Mouse (Mus musculus) gonadal fat pad, adult 2 months (tissue): ENCODE results near the gene Lbx1. TPM values are rescaled to one million over a fixed set of nuclear protein-coding genes. Genes with fewer than 3 reads are reported as not detected.

Source experiments
- DNase-seq: peaks from one replicate; pipeline ENCODE4 v3.0.0-alpha.2; 2012; ENCODE audit warnings: low read depth
- polyA plus RNA-seq: library from polyadenylated mRNA; depleted of rRNA; stranded (reverse); fragments of >200 nt; gene quantifications from 2 replicates; pipeline ENCODE4 v1.2.3, GENCODE M21; 2012; rRNA removed

Gene Lbx1
- polyA plus RNA-seq, 1 experiment, result 0.05 TPM

DNA sequence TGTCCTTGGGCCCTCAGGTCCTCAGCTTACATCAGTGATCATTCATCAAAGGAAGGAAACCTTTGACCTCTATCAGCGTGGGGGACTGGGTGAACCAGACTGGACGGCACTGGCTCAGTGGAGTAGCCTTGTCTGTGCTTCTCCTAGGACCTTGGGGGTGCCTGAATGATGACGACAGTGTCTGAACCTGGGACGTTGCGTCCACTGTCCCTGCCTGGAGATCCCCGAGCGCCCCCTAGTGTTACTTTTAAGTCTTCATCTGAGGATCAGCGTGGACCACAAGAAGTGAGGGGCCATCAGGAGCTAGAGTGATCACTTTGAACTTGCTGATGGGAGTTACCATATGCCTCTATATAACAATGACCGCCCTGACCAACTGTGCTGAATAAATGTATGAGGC is 19.4 kb downstream of the Lbx1 start:
- DNase-seq, result no peak

DNA sequence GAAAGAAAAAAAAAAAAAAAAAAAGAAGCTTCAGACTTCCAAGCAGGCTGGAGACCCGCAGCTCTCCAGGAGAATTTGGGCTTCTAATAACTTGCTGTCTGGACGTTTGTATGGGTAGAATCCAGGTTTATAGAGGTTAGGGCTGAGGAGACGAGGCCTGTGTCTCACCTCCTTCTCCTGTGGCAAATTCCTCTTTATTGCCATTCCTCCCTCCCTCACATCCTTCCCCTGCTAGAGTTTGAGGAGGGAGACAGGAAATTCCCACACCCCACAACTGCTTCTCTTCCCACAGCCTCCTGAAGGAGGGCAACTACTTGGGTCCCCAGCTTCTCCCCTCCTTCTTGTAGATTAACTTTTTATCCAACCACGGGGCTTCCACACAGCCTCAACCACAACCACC is 20.2 kb downstream of the Lbx1 start:
- DNase-seq, result no peak

DNA sequence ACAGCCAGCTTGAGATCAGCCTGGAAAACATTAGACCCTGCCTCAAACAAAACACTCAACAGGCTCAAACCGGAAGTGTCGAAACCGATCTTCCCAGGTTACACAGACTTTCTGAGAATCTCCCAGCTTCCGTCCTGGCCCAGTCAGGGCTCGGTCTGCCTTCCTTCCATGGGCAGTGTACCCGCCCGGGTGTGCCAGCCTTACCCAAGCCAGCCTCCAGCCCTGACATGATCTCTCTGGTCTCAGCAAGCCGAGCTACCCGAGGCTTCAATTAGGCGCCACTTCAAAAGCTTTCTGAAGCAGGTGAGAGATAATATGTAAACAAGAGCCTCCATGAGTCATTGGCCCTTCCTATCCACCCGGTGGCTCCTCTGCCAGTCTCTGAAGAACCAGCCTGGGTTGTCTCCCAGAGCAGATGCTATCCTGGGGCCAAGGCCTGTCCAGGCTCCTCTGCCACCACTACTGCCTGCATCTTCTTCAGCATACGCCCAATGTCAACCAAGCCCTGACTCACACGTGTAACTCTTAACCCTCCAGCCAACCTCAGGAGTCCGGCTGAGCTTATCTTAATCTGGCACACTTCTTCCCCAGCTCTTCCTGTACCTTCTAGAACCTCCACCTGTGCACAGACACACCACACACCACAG is 25.7 kb downstream of the Lbx1 start:
- DNase-seq, result no peak

DNA sequence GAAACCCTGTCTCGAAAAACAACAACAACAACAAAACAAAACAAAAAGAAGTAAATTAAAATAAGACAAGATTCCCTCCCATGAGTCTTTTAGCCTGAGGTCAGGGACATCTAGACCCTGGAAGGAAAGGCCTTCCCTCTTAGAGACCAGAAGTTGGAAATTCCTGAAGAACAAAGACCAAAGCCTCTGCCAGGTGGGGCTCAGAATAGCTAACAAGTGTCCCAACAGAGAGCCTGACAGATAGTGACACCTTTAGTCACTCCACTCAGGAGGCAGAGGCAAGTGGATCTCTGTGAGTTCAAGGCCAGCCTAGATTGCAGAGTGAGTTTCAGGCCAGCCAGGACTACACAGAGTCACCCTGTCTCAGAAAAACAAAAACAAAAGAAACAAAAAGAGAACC is 26.4 kb downstream of the Lbx1 start:
- DNase-seq, result no peak

DNA sequence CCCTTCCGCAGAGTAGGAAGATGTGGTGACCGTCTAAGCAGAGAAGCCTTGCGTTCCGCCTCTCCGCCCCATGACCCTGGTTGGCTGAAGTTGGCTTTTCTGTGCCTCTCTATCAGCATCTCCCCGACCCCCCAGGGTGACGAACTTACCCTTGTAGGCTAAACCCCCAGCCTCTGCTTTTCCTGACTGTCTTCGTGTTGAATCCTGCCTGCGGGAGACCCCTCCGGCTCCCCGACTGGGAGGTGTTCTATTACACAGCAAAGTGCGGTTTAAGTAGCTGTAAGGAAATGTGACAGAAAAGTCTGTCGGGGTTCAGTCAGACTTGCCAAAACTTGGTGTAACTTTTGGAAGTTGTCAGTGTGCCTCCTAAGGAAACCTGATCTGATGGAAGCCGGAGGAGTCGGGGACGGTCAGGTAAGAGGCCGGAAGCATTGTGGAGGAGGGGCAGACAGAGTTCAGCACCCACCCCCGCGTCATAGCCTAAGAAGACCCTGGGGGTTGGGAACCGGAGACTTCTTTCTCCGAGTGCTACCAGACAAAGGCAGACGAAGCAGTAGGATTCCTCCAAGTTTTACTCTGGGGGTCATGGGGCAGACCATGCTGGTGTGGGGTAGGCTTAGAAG is 27.1 kb downstream of the Lbx1 start:
- DNase-seq, result no peak

DNA sequence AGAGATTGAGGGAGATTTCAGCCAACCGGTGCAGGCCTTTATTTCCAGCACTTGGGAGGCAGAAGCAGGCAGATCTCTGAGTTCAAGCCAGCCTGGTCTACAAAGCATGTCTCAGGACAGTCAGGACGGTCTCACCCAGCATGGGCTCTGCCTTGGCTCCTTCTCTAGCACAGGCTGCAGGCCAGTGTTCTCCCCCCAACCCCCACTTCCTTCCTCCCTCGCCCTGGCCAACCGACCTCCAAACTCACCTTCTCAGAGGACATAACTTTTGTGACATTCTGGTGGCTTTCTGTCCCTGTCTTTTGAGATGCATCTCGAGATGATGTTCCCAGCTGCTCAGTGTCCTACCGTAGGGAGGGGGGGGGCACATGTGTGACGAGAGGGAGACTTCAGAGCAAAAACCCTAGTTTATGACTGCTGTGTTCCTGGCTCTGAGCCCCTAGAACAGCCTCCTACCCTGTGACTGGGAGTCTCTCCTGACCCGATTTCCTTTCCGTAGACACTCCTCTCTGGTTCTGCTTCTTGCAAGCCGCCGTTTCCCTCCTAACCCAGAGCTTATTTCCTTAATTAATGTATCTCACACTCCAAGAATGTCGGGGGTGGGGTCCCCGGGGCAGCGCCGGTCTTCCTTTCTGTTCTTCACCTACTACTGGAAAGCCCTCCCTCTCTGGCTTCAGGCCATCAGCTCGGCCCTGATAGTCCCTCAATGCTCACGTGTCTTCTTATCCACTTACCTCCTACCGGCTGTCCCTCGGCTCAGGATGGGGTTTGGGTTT is 27.8 kb downstream of the Lbx1 start:
- DNase-seq, result no peak

DNA sequence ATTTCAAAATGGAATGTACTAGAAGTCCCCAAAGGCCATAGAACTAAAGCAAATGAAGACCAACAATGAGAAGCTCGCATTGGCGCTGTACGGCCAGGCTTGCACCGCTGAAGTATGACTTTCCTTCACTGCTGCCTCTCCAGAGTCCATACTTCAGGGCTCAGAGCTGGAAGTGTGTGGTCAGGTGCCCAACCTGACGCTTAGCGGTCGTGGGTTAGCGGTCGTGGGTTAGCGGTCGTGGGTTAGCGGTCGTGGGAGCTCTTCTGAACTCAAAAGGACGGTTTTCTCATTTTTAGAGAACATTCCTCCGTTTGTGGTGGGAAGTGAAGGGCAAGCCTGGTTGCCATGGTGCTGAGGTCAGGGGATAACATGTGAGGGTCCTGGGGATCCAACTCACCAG is 28.5 kb downstream of the Lbx1 start:
- no peak for DNase-seq

DNA sequence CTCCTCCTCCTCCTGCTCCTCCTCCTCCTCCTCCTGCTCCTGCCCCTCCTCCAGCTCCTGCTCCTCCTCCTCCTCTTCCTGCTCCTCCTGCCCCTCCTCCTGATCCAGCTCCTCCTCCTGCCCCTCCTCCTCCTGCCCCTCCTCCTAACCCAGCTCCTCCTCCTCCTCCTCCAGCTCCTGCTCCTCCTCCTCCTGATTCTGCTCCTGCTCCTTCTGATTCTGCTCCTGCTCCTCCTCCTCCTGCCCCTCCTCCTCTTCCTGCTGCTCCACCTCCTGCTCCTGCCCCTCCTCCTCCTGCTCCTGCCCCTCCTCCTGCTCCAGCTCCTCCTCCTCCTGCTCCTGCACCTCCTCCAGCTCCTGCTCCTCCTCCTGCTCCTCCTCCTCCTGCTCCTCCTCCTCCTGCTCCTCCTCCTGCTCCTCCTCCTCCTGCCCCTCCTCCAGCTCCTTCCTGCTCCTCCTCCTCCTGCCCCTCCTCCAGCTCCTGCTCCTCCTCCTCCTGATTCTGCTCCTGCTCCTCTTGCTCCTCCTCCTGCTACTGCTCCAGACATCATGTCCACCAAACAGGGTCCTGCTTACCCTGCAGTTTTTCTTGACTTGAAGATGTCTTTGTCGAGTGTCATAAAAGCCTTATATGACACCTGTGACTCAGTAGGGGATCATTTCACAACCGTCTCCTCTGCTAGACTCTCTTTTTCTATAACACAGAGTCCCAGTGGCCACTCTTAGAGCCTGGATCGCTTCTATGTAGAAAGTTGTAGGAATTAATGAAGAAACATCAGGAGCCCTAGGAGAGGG is 30.1 kb downstream of the Lbx1 start:
- no peak for DNase-seq

DNA sequence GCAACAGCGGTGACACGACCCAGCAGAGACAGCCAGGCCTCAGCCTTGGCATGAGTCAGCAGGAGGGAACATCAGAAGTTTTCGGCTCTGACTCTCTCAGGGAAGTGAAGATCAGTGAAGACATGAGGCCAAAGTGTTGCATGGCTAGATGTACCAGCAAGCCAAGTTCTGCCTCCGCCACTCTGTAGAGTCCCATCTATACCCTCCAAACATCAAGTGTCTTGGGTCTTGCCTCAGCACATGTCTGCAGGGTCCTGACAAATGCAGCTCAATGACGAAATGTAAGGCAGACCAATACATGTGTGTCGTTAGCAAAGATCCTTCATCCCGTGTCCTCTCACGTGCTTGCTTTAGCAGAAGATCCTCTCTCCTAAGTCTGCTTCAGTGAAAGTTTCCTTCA is 38.6 kb downstream of the Lbx1 start:
- DNase-seq, result no peak

DNA sequence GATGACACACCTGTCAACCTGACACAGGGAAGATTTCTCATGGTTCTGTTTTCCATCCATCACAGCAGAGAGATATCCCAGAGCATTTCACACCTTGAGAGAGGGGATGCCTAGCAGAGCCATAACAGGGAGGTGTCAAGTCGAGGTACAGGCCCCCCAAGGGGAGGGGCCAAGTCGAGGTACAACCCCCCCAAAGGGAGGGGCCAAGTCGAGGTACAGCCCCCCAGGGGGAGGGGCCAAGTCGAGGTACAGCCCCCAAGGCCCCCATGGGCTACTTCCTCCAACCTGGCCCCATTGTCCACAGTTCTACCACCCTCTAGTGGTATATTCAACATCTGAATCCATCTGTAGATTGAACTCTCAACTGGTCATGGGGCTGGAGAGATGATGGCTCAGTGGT is 41.0 kb downstream of the Lbx1 start:
- no peak for DNase-seq

Other genes starting within 250 kb of the Lbx1 start
- 15.5 and 18.5 TPM in 2 replicates for gene Sema4g, start 246.7 kb downstream of the Lbx1 start, polyA plus RNA-seq
- 12.9 and 13.4 TPM in 2 replicates for gene Twnk, start 230.1 kb downstream of the Lbx1 start, polyA plus RNA-seq
- 73.0 and 74.7 TPM in 2 replicates for gene Mrpl43, start 229.4 kb downstream of the Lbx1 start, polyA plus RNA-seq
- 87.8 and 102 TPM in 2 replicates for gene Lzts2, start 221.4 kb downstream of the Lbx1 start, polyA plus RNA-seq
- gene Pdzd7, start 190.1 kb downstream of the Lbx1 start, polyA plus RNA-seq, result 0.61 and 0.70 TPM in 2 replicates
- gene Sfxn3, start 188.3 kb downstream of the Lbx1 start, polyA plus RNA-seq, result 58.5 and 68.1 TPM in 2 replicates
- 5.7 and 8.4 TPM in 2 replicates for gene Kazald1, start 160.6 kb downstream of the Lbx1 start, polyA plus RNA-seq
- 0.07 and 0.09 TPM in 2 replicates for gene Tlx1, start 85.1 kb downstream of the Lbx1 start, polyA plus RNA-seq
- 17.6 and 24.6 TPM in 2 replicates for gene Btrc, start 127.9 kb upstream of the Lbx1 start, polyA plus RNA-seq